Mouse (Mus musculus) thymus, postnatal 25 days (tissue): Measurements from ENCODE around the gene Otop3.

Experiments used
- DNase-seq: peaks from one replicate; pipeline ENCODE4 v3.0.0; 2022

Otop3 gene

DNA sequence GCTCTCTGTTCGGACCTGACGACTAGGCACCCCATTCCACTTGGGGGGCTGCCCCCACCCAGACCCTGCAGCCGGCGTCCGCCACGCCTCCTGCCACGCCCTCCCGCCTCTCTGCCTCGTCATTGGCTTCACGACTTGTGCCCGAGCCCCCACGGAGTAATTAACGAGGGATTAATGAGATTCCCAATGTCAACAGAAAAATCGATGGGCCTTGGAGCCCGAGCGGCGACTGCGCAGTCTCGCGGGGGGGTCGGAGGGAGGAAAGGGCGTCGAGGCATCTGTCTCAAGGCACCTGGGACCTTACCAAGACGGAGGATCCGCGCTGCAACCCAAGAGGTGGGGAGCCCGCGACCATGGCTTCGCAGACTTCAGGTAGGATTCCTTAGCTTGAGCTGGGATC is at the start of gene Otop3:
Gene Otop3, plus strand, starts transcription at position 201 of the 400 bp plus-strand sequence.
- no peak for DNase-seq

DNA sequence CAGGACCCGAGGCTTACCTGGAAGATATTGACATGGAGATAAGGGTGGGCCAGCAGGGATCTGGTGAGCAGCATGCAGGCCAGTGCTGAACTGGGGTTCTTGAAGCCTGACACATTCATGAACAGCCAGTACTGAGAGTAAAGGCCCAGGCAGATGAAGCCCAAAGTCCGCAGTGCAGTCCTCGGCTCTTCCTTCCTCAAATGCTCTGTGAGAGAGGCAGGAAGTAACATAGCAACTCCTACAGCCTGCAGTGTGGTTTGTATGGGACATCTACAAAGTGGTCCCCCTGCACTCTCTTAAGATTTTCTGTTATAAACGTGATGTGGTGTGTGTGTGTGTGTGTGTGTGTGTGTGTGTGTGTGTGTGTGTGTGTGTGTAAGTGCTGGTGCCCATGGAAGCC is 49.2 kb upstream of the Otop3 start:
- DNase-seq: no peak

DNA sequence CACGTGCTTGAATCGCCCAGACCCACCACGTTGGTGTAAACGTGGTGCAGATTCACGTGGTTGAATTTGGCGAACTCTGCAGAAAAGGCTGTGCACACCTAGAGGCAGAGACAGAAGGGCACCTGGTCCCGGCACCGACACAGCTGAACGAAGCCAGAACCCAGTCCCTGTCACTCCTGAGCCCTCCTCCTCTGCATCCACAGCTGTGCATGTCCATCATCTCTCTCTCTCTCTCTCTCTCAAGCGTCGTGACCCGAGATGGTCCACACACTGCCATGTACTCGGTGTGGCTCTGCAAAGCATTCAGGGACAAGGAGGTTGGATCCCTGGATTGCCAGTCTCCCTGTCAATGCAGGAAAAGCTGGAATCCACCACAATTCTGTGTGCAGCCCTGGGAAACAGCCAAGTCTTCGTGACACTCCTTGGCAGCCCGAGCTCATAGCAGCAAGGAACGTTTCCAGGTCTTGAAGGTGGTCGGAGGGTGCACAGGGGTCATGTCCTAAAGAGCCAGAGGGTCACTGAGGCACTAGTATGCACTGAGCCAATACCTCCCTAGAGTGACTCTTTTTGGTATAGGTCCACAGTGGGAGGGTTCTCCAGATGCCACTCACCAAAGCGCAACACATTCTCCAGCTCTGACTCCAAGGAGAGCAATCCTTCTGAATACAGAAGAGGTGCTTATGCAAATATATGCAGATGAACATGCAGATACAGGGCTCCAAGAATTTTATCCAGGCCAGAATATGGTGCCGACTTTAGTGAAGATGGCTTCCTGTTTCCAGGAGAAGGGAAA is 48.1 kb upstream of the Otop3 start:
- DNase-seq: no peak

DNA sequence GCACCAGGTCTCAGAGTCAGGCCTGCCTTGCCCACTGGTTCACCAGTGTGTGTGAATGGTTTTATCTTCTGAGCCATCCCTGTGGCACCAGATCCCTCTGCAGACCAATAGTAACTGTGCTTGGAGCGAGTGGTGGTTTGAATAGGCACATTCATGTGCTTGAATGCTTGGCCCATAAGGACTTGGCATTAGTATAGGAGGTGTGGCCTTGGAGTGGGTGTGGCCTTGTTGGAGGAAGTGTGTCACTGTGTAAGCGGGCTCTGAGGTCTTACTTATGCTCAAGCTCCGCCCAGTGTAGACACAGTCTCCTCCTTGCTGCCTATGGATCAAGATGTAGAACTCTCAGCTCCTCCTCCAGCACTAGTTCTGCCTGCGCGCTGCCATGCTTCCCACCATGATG is 47.1 kb upstream of the Otop3 start:
- DNase-seq: no peak

DNA sequence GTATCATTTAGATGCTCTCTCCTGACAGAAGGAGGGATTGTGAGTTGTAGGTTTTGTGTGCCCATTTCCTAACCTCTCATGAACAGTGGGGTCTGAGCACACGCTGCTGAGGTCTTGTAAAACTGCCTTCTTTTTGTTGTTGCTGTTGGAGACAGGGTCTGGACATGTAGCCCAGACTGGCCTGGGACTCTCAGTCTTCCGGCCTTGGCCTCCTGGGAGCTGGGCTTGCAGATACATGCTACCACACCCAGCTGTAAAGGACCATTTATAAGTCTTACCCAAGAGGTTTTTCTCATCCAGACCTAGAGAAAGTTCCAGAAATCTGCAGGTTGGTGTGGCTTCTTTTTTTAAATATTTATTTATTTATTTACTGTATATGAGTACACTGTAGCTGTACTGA is 46.2 kb upstream of the Otop3 start:
- DNase-seq: no peak

DNA sequence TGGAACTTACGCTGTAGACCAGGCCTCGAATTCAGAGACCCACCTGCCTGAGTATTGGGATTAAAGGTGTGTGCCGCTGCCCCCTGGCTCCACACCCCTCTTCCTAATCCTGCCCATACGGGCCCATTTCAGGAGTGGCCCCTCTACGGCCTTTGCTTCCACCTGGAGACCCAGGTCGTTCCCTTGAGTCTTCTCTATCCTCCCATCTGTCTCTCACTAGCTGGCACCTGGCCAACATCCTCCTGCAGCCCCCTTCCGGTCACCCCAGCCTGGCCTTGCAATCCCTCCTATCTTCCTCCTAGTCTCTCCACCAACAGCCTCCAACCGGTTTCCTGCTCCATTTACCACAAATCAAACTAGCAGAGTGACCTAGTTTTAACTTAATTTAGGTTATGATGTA is 44.6 kb upstream of the Otop3 start:
- DNase-seq: no peak

DNA sequence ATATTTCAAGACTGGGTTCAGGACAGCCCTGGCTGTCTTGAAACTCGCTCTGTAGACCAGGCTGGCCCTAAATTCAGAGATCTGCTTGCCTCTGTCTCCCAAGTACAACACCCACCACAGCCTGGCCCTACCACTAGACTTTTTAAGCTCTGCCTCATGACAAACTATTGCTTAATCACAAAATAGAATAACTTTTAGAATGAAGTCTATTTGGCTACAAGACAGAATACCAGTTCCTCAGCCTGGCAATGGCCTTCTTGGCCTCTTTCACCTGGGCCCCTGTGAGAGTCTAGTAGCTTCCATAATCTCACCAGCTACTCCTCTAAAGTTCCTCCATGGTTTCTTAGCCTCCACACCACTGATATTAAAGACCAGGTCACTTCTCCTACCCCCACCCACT is 44.2 kb upstream of the Otop3 start:
- DNase-seq: no peak

DNA sequence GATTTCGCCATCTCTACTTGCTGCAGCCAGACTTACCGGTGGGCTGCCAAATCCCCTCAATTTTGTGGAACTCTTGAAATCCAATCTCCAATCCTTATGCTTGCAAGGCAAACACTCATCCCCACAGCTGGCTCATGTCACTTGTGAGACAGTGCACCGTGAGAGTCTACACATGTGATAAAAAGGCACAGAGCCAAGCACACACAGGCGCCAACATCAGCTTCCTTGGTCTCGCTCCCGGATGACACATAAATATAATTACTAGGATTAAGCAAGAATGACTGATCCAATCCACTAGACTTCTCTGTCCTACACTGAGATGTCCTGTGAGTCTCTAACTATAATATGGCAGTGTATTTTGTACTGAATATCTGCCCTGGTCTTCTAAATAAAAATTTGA is 43.6 kb upstream of the Otop3 start:
- no peak for DNase-seq

DNA sequence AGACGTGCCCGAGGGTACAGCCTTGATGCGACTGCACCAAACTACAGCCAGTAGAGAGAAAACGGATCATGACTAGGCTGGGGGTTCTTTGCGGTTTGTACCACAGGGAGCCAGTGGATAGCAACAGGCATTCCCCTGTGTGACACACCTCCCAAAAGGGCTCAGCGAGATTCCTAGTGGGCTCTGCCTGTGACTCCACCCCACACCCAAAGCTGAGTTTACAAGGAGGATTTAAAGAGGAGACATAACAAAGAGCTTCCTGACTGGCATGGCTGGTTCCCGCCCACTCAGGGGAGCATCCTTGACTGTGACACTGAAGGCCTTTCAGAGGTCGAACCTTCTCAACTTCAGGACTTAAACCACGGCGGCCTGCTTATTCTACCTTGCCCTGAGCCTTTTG is 43.0 kb upstream of the Otop3 start:
- no peak for DNase-seq

DNA sequence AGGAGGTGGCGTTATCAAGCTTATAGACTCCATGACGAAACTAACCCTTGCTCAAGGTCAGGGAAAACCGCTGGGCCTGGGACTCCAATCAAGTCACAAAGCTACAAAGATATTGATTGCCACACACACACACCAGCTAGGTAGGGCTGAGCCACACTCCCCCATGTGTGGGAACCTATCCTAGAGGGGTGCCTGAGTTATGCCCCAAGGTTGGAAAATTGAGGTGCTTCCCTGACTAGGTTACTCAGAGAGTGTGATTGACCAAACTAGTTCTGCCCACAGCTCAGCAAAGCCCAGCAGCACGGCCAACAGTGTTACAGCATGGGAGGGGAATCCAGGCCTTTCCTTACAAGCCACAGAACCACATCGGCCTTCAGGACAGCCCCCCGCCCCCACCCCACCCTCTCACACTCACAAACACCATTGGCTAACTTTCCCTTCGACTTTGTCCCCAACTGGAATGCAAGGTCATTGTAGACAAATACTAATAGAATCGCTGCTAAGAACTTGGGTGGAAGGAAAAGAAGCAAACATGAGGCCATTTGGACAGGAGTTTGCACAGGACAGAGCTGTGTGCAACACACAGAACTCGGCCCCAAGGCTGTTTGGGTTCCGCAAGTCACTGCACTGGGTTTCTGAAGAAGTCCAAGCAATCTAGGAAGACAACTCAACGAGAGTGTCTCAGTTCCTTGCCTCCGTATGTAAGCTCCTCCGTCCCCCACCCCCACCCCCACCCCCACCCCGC is 41.7 kb upstream of the Otop3 start:
- DNase-seq: no peak

DNA sequence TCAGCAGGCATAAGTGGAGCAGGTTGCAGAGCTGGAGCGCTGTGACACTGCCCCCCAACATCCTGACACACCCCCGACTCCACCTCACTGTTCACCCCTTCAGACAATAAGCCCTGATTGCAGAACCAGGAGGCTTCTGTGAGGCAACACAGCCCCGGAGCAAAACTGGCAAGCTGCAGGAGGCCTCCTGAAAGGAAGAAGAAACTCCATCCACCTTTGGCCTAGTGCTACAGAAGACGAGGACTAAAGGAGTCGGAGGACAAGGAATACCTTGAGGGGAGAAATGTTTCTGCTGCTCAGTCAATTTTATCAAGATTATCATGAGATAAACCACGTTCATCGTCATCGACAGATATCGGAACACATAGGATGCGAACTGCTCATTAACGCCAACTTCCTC is 38.6 kb upstream of the Otop3 start:
- DNase-seq: no peak

DNA sequence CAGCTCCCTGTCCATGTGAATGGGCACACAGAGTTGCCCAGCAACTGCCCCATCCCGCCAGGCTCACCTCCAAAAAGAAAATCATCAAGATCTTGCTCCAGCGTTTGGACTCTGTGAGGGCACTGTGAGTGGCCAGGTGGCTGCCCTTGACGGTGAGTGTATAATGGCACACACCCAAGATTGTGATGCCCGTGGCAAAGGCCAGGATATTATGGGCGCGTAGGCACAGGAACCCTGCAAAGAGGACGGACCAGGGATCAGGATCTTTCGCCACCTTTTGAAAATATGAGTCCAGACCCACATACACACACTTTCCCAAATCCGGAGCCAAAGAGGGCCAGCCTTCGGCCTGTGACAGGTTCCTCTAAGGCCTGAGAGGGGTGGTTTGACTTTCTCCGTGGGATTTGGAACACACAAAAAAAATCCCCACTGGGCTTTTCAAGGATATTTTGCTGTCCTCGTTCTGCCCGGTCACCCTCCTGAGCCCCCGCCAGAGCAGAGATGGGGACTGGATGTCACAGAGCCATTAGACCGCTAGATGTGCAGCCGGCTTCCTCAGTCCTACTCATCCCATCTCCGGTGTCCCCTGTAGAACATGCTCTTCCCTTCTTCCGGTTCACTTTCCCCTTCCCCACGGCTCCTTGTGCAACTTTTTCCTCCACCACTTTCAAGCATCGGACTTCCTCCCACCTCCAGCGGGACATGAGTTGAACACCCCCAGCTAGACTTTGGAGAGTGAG is 37.9 kb upstream of the Otop3 start:
- no peak for DNase-seq

DNA sequence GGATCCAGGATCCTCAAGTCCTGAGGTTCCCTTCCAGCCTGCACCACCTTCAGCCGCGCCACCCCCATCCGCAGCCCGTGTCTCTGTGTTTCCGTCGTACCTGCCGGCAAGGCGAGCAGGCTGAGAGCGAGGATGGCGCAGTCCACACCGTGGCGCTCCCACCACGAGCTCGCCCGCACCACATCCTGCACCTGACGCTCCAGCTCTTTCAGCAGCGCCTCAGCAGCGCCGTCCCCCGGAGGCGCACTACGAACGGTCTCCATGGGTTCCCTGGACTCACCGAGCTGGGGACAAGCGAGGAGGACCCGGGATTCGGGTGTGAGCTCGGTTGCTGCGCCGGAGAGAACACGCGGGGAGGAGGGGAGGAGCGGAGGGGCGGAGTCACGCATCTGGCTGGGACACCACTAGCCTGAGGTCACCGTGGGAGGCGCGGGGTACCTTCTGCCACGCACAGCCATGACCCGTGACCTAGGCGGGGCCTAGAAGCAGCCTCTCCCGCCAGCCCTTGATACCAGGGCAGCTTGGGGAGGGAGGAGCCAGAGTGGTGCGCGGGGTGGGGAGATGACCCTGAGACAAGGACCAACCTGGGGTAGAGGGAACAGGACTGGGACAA is 37.2 kb upstream of the Otop3 start, which contains the start of gene Fads6:
Gene Fads6, minus strand, starts transcription at position 450 of the 613 bp plus-strand sequence.
- DNase-seq: peak; percentile 77

DNA sequence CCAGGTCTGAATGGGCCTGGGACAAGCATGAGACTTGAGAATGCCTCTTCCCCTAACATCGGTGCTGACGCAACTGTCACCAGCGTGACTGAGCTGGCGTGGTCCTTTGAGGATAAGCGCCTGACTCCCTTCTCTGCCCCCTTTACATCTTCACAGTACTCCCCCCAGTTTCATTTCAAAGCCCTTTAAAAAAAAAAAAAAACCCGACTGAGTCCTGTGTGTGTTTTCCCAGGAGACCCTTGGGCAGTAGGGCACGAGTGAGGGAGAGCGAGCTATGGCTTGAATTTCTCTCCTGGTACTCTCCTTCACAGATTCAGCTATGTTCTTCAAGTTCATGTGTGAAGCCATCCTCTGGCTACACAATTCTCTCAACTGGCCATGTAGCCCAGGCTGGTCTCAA is 36.4 kb upstream of the Otop3 start:
- DNase-seq: no peak

DNA sequence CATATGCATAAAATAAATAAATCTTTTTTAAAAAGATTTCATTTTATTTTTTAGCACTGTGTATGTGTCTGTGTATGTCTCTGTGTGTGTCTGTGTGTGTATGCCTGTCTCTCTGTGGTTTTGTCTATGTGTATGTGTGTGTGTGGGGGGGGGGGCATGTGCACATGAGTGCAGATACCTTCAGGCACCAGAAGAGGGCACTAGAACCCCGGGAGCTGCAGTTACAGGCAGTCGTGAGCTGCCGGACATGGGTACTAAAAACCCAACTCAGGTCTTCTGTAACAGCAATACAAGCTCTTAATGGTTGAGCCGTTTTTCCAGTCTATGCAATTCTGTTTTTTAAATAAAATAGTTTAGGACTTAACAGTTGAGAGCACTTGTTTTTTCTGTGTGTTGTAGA is 33.8 kb upstream of the Otop3 start:
- DNase-seq: no peak

DNA sequence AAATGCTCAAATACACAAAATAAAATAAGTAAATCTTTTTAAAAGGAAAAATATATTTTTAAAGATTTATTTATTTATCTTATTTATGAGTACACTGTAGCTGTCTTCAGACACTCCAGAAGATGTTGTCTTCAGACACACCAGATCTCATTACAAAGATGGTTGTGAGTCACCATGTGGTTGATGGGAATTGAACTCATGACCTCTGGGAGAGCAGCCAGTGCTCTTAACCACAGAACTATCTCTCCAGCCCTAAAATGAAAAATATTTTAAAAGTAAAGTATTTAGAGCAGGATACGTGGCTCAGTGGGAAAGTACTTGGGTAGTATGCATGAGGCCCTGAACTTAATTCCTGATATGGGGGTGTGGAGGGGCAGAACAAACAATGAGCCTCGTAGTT is 33.2 kb upstream of the Otop3 start:
- no peak for DNase-seq

DNA sequence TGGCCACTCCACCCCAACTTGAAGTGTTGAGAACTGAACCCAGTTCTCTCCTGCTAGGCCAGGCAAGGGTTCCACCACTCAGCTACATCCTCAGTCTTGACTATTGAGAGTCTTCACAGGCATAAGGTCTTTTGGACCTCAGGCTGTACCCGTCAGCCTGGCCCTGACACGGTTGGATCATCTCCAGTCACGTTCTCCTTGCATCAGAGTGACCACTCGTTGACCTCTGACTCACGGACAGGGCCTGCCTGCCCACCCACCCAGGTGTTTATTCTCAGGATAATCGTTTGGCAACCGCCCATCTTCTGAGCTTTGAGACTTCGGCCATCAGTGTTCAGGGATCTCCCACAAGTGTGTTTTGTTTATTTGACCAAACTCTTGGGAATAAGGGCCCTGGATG is 31.4 kb upstream of the Otop3 start:
- no peak for DNase-seq

DNA sequence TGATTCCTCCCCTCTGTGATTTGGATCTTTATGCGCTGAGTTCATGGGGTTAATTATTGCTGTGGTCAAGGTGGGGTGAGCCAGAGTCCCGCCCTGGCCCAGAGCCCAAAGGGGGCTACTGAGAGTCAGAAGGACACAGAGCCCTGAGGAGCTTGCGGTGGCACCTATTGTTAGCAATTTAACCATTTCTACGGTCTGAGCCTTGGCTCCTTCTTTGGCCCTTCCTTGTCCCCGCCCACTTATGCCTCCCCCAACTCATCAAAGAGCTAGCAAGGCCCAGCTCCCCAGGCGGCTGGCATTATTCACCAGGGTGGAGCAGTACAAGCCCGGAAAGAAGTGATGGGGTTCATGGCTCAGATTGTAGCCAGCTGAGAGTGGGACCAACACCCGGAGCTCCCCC is 27.7 kb upstream of the Otop3 start, which contains the start of gene Otop2:
Gene Otop2, plus strand, starts transcription at position 301 of the 400 bp plus-strand sequence.
- DNase-seq: no peak

DNA sequence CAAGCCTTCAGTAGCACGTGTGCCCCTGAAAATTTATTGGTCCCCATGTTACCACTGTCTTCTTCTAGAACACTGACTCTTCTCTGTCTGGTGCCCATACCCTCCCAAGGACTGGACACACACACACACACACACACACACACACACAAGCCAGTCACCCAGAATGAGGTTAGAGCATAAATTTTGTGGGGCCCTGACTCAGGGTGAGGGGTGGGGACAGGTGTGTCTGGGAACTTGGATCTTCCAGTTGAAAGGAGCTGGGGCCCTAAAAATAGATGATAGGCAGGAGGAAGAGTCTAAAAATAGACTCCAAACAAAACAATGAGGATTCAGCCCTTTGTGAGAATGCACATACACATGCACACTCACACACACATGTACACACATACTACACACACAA is 25.8 kb upstream of the Otop3 start:
- DNase-seq: no peak

DNA sequence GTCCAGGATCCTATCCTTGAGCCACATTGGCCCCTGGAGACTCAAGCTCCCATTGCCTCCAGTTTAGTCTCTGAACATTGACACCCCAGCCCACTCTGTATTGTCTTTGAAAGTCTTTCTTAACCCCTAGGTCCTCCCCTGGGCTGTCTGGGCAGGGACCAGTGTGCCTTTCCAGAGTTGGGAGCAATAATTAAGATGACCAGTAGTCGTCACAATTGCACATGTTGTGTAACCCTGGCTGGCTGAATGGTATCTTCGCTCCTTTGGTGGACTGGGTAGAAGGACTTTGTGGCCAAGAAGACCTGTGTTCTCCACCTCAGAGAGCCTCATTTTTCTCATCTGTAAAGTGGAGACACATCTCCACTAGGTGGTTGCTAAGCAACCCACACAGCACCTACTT is 20.3 kb upstream of the Otop3 start:
- no peak for DNase-seq

DNA sequence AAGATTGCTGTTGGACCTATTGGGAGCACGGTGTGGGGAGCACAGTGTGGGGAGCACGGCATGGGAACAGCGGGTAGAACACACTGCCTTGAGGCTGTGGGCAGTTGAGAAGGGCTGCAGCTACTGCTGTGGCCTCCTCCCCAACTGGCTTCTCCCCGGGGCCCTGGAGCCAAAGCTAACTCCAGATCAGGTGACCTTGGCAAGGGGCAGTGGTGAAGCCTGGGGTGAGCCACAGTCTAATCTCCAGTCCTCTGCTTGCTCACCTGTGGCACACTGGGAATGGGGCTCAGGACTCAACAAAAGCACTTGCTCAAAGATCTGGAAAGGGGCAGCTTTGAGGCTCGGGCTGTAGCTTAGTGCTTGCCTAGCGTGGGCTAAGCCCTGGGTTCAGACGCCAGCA is 17.3 kb upstream of the Otop3 start:
- no peak for DNase-seq

DNA sequence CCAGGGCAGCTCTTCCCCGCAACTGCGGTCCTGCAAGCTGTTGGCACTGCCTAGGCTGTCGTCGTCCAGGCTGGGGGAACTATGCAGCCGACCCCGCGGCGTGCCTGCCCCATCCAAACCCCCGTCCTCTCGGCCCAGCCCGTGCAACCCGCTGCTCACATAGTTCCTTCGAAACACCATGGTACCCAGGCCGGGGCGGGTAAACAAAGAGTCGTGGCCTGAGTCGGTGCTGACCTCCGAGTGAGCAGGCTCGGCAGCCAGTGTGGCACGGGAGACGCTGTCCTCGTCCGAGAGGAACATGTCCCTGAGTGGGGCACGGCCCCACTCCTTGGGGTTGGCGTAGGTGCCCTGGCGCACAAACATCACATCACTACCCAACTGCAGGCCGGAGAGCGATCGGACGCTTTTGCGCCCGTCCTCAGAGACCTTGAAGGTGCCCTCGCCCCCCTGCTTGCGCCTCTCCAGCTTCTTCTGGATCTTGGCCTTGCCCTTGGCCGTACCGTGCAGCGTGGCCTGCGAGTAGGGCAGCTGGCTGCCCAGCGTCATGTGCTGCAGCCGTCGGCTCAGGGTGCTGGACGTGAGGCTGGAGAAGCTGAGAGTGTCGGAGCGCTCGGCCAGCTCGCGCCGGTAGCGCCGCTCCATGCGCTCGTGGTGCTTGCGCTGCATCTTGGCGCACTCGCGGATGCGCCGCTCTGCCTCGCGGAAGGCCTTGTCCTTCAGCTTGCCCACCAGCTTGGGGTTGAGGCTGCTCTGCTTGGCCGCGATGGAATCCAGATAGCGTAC is 16.1 kb upstream of the Otop3 start:
- DNase-seq: no peak
